Mouse (Mus musculus): Measurements from ENCODE around the gene Tll2.

Tll2 gene

DNA sequence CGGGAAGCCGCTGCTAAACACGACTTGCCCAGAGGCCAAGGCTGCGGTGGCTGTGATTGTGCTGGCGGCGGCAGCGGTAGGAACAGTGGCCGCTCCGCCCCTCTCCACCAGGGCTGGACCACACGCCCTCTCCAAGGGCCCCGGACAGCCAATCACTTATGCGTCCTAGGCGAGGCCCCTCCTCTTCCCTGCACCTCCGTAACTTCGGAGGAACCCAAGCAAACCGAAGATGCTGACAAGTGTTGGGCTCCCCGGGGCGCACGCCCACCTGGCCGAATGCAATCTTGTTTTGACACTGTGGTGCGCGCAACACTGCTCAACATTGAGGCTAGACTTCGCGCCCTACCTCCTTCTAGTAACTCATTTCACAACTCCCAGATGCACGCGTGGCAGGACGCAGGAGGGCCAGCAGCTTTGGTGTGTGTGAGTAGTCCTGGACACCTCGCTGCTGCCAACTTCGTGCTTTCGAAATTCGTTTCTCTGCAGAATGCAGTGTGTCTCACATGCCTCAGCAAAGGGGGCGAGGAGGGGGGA is at the start of gene Tll2:
Tll2 (minus strand) TSS at position 25 of the 534 bp plus-strand sequence.
- peak; percentile 71 for DNase-seq (ENCODE audit: extremely low spot score, low spot score)

DNA sequence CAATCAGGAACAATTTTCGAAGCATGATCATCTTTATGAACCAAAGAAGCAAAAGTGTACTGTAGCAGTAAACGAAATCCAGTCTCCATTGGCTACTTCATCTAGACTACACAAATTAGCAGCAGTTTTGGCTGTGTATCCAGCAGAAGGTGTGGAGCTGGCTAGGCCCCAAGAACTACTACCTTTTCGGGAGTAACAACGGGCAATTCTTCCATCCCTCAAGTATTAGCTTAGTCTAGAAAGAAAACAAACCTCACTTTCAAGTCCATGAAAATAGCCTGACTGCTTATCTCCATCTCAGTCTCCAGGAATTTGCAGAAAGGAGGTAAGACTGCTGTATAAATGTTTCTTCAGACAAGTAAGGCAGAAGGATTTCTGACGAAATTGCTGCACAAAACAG is 47.9 kb upstream of the Tll2 start:
- DNase-seq (ENCODE audit: extremely low spot score, low spot score), result no peak

DNA sequence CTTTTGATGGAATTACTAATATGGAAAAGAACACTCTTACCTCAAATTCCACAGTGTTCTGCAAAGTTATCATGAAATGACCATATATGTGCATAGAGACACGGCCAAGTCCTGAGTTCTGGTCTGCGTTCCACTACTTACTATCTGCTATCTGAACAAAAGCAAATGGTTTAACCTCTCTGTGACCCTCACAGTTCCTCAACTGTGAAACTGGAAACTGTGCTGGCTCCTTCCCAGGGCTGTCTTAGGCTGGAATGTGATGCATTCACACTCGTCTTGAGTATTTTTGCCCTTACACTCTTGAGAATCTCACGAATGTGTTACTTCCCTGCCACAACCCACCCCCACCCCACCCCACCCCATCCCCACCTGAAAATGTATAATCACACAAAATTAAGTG is 42.3 kb upstream of the Tll2 start:
- DNase-seq (ENCODE audit: extremely low spot score, low spot score), result no peak

DNA sequence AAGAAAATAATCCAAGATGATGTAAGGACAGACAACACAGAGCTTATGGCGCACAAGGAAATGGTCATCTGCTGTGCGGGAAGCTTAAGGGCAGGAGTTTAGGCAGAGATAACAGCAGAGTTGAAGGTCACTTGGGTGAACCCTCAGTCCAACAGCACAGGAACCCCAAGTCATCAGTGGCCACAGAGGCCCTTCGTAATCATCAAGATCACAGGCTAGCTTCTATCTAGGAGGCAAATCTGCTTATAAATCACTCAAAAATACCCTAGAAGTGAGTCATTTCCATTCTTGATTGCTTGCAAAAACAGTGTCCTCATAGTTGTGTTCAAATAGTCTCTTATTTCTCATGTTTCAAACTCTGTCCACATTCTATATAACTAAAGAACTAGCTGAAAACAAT is 41.6 kb upstream of the Tll2 start:
- DNase-seq (ENCODE audit: extremely low spot score, low spot score), result no peak

DNA sequence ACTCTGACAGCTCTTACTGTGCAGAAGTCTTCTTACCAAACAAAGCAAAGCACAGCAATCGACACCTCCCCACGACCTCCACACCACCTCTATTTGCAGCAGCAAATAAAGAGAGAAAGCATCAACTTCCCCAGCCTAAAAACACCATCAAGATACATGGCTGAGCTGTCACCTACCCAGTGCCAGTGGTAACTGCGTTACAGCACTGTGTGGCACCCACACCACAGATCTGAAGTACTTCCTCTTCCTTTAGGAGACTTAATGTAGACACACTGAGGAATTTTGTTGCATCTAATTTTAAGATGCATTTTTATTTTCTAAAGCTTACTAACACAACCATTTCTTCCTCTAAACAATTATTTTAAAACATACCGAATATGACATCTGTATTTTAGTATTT is 39.6 kb upstream of the Tll2 start:
- no peak for DNase-seq (ENCODE audit: extremely low spot score, low spot score)

DNA sequence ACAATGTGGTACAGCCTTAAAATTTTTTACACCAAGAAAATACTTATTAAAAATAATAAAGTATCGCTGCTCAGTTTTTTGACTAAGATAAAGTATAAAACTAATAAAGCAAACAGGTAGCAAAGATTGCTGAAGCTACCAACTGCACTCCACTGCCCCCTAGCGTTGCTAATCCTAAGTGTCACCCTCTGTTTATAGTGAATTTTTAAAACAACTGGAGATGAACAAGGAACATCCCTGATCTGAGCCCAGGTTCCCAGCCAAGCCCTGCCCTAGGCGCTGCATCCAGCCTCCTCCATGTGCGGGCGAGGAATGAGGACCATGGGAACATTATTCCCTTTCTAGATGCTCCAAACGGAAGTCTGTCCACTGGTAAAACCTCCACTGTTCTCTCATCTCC is 37.9 kb upstream of the Tll2 start:
- peak; percentile 32 for DNase-seq (ENCODE audit: extremely low spot score, low spot score)

DNA sequence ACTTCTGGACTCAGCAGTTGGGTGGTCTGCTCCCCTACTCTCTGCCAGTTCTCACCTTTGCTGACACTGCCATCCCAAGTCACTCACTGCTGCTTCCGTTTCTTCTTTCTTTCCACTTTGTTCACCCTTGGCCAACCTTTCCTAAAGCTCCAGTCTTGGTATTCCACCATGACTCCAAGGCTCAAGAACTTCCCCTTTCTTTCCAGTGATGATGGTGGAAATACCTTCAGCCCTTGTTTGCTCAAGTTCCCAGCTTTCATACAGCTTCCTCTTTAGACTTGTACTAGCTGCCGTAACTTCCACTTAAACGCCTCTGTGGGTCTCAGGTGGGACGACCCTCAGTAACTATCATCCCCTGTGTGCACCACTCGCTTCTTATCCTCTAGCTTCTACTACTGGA is 35.4 kb upstream of the Tll2 start:
- no peak for DNase-seq (ENCODE audit: extremely low spot score, low spot score)

DNA sequence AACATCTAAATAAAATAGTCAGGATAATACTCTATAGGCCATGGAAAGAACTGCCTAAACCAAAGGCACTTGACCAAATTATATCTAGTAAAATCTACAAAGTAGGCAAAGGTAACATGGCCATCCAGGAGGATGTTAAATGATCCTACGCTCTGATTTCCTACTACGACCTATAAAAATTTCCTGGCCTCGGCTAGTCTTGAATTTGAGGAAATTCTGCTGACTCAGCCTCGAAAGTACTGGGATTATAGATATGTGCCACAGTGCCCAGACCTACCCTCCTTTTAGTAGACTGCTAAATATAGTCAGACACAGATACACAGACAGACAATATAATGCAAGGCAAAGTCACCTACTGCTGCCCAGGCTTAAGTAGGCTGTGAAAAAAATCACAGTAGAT is 27.1 kb upstream of the Tll2 start:
- DNase-seq (ENCODE audit: extremely low spot score, low spot score), result no peak

DNA sequence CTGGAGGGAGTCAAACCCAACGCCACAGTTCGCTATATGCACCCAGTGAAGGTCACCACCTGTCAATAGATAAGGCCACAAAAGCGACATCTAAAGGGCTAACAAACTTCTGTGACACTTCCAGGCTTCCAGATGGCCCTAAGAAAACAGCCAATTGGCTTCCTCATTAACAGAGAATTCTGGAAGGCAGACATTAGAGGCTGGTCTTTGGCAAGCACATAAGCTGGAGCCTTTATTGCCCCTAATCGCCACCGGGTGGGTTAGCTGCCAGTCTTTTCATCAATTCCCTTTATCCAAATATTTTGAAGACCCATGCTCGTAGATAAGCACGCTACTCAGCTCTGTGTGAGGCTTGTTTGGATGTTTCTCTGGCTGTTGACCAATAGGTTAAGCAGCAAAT is 1.7 kb upstream of the Tll2 start:
- no peak for DNase-seq (ENCODE audit: extremely low spot score, low spot score)

DNA sequence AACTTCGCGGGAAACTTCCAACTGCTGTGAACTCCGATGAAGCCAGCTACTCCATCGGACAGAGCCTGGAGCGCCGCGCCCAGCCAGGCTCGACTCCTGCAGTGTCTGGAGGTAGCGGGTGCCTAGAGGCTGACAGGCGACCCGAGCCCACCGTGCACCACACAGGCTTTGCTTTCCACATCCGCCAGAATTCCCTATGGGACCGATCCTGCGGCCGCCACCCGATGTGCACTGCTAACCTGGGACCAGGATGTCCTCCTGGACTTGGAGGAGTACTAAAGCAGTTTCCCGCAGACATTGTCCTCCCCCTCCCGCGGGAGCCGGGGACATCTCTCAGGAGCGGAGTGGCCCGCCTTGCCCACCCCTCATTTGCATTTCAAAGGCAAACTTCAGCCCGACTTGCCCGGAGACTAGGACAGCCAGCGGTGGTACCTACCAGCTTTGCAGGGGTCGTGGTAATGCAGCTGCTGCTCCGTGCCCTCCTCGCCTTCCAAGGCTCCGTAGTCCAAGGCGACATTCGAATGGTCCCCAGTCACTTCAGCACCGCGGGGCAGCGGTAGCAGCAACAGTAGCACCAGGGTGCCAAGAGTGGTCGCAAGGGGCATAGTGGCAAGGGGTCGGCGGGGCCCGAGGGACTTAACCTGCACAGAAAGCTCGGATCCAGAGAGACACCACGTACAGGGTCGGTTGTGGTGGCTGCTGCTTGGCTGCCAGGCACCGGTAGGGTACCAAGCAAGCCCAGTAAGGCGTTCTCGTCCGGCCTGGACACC is 409 bp downstream of the Tll2 start:
- DNase-seq (ENCODE audit: extremely low spot score, low spot score), result no peak

DNA sequence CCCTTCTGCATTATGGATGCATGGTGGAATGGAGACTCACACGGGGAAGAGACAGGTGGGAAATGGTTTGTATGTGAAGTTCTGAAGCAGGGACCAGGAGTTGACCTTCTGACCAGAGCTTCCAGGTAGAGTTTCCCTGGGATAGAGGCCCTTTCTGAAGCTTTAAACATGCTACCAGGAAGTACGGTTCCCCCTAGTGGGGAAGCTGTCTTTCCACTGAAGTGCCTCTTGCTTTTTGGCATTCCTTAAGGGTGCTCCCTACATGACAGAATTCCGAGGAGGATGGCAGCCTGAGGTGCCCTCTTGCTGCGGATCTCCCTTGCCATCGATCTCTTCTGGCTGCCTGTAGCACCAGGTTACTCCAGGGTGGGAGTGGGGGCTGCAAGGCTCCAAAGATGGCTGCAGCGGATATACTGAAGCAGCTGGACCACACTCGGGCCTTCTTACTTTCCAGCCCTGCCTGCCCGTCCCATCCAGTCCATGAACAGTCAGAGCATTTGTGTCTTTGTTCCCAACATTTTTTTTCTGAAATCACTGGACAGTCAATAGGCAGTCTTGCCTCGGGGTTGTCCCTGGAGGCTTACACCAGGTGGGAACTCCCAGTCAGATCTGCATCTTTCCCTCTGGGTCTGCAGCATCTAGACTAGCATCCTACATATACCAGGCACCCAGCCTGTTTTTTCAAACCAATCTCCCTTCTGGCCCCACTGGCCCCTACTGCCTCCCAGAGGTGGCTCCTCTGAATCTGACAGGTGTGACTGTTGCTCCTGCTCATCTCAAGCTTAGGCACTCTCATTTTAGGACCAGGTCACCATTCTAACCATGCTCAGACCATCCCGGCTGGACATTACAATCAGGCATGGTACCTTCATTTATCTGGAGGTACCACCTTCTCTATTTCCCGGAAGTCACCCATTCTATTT is 2.2 kb downstream of the Tll2 start:
- DNase-seq (ENCODE audit: extremely low spot score, low spot score), result no peak

DNA sequence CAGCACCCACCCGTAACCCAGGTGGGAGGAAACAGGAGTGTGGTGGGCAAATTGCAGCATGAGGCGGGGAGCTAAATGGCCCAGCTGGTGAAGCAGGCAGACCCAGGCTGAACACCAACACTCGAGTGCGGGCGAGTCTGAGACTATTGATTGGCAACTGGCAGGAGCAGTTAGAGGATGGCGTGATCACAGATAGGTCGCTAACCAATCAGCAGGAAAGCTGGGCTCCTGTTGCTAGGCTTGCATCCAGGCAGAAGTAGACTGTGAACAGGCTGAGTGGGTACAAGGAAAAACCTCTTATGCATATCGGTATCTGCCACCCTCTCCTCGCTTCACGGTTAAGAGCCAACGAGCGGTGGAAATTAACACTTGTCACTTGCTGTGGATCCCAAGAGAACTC is 9.0 kb downstream of the Tll2 start:
- DNase-seq (ENCODE audit: extremely low spot score, low spot score), result no peak

DNA sequence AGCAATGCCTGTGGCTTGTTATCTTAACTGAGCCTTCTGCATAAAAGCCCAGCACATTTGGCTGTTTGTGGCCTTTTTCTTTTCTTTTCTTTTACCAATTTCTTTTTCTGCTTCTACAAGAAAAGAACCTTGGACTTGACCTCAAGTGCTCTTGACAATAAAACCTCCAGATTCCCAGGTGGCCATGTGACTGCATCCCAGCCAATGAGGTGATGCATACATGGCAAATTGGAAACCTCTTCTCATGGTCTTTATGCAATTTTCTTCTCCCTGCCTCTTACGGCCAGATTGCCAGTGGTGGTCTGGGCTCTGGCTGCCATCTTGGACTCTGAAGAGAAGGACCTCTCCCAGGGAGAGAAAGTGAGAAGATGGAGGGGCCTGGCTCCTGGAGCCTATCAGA is 13.3 kb downstream of the Tll2 start:
- DNase-seq (ENCODE audit: extremely low spot score, low spot score), result no peak

DNA sequence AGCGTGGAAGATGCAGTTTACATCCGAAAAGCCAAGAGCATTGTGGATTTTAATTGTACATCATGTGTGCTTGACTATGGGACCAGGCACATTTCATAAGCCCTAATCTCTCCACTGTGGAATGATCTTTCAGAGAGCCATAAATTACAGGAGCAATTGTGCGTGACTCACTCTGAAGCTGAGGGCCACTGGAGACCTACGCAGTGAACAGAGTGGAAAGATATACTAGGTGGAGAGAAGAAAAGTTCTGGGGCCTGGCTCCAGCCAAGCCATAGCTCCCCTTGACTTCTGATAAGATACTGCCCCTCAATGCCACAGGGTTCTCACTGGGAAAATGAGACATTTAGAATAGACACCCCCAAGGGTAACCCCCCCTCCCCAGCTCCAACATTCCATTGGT is 13.7 kb downstream of the Tll2 start:
- DNase-seq (ENCODE audit: extremely low spot score, low spot score), result no peak

DNA sequence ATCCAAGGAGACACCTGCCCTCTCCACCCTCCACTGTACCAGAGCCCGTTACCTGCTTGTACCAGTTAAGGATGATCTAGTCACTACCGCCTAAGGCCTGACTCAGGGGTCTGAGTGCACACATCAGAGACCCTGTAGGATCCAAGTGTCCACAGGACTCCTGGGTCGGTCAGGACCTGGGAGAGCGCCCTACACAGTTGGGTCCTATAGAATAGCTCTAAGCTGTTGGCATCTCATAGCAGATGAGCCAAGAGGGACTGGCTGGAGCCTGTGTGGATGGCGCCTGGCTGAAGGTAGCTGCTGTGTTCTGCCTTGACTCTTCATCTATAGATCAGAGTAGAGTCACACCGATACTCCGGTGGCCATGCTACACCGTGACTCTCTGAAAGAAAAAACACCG is 14.9 kb downstream of the Tll2 start:
- DNase-seq (ENCODE audit: extremely low spot score, low spot score), result no peak

DNA sequence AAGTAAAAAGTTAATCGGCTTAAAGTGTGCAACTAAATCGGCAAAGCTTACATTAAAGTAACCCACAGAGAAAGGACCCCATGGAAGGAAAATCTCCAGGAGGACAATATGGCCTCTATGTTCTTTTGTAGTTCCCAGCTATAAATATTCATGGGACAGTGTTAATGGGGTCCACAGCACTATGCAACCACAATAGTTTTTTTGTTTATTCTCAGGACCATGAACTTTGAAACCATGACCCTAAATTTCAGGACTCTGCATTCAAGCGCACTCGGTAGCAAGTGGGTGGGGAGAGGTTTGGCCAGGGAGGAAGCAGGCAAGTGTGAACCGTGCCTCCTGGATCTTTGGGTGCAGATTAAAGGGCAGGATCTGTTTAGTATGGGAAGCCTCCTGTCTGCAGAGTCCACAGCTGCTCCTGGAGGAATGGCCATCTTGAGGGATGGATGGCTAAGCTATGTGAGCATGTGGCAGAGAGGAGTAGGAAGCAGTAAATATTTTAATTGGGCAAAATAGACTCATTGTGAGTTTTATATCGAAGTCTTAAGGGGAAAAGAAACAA is 15.7 kb downstream of the Tll2 start:
- no peak for DNase-seq (ENCODE audit: extremely low spot score, low spot score)

DNA sequence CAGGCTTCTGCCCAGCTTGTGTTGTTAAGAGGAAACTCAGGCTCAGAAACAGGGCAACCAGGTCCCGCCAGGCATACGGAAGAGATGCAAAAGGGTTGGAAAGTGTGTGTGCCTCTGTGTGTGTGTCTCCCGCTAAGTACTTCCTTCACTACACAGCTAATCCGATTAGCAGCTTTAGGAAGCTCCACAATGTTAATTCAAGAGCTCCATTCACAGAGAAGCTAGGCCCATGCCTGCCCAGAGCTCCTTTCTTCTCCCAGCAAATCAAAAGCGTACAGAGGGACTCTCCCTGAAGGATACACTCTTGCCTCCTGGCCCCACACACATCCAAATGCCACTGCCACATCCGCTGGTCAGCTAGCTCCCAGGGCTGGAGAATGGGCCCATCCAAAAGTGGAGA is 29.3 kb downstream of the Tll2 start:
- no peak for DNase-seq (ENCODE audit: extremely low spot score, low spot score)

DNA sequence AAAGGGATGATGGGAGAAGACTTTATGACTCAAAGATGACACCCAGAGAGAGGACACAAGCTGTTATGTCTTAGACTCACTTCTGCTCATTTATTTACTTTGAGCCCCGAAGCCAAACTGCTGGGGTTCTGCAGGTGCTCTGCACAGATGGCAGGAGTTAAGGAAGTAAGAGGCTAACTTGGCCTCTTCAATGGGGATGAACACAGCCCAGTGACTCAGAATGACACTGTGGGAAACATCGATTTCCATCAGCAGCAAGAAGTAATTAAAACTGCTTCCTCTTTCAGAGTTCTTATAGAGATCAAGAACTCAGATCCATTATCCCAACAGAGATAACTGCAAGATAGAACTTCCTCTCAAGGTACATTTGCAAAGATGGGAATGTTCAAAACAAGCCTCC is 29.8 kb downstream of the Tll2 start:
- no peak for DNase-seq (ENCODE audit: extremely low spot score, low spot score)

DNA sequence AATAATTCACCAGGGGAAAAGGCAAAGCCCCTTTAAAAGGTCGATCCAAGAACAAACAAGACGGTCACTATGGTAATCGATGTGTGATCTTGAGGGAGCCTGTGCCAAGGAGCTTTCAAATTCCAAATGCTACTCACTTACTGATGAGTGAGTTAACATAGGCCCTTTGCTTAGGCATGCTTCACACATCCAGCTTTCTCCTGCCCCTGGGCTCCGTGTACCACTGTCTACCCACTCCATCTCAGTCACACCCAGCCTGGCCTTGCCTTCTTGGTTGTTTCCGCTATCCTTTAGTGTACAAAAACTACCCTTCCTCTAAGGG is 40.8 kb downstream of the Tll2 start:
- DNase-seq (ENCODE audit: extremely low spot score, low spot score), result no peak

DNA sequence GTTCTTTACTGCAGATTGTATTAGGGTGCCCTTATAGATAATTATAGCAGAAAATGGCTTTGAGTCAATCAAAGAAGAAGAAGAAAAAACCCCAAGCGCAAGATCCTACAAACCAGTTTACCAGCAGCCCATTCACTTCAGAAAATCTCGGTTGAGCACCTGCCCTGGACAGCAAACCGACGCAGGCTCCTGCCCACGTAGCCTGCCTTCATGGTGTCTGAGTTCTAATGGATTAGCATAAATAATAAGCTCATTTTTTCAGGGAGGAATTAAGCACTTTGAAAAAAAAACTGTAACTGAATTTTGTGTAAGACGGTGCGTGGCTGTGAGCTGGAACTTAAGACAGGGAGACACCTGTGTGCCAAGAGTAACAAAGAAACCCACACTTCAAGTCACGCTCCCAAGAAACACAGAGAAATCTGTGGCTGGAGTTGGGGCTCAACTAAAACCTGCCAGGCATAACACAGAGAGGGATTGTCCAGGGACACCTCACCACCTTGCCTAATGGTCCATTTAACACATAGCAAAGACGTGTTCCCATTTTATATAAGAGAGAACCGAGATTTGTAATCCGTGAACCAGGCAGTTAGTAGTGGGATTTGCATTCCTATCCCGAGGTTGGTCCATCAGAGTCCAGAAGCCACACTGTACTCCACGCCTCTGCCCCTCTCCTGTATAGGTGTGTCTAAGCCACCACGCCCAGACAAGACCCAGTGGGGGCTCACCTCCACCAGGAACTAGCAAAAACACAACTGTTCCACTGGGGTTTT is 41.3 kb downstream of the Tll2 start:
- no peak for DNase-seq (ENCODE audit: extremely low spot score, low spot score)

DNA sequence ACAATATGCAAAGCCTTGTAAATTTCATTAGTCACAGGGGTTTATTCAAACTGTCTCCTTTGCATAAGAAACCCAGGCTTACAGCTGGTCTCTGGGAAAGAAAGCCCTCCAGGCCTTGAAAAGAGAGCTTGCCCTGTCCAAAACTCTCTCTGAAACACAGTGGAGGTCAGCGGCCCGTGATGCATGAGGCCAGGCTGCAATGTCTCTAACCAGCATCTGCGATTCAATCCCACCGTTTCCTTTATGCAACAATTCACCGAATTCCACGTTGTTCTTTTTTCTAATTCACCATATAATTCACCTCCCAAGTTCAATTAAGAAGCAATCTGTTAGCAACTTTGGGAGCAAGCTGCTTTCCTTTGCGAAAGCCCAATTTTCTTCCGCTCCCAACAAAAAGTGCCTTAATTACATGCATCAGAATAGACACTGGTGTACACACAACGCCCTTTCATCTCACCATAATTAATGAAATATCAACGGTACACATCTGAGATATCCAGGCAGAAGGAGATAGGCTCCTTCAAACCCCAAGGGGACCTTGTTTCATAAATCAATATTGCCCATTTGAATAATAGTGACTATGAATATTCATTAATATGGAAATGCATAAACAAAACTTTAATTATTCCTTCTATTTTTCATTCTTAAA is 42.1 kb downstream of the Tll2 start:
- no peak for DNase-seq (ENCODE audit: extremely low spot score, low spot score)
